Mouse (Mus musculus) brain, embryonic 14.5 days (tissue): ENCODE measurements at regions not wholly inside any gene's neighbourhood (a gene's known extent, or its start where the extent isn't known, plus 50 kb on each side); places are given as distances from the start of the nearest gene placed in this dataset.

Experiments used
- DNase-seq: peaks from one replicate; pipeline ENCODE4 v3.0.0-alpha.2; 2011; ENCODE audit warnings: low read depth
- CTCF ChIP-seq: fragments of 200-500 bp; IDR thresholded peaks from 2 replicates; pipeline ENCODE4 v1.5.1; 2012; ENCODE audit warnings: inconsistent platforms, mild to moderate bottlenecking, moderate library complexity, borderline replicate concordance; ENCODE audit not compliant: insufficient read depth, insufficient read length; ENCODE audit errors: extremely low read depth
- POLR2A ChIP-seq: fragments of 200-500 bp; IDR thresholded peaks from 2 replicates; pipeline ENCODE4 v1.6.1; 2012; ENCODE audit warnings: mild to moderate bottlenecking, inconsistent platforms, borderline replicate concordance; ENCODE audit not compliant: poor library complexity, insufficient read depth, insufficient read length, severe bottlenecking; ENCODE audit errors: extremely low read depth

GRCm38 (mm10) chr5:111908085-111908484 is 174.4 kb downstream of the Gm26897 start:
- TF ChIP-seq POLR2A (no peak), CTCF (no peak)

GRCm38 (mm10) chr5:111910514-111910913 is 176.8 kb downstream of the Gm26897 start:
- TF ChIP-seq CTCF (no peak), POLR2A (no peak)
- DNase-seq, result peak; percentile 73

More at GRCm38 (mm10) chr5:111908085-111908484, 174.4 kb downstream of the Gm26897 start:
- peak; percentile 93 for DNase-seq

- peak; percentile 86 for DNase-seq
- no peak for TF ChIP-seq CTCF
- no peak for TF ChIP-seq POLR2A
Observed at GRCm38 (mm10) chr5:111913354-111913753, 179.6 kb downstream of the Gm26897 start.

- DNase-seq, result peak; percentile 73
- TF ChIP-seq CTCF, result no peak
Observed at GRCm38 (mm10) chr5:111914296-111914695, 180.6 kb downstream of the Gm26897 start.

- TF ChIP-seq POLR2A (no peak), CTCF (no peak)
- DNase-seq, result peak; percentile 94
Observed at GRCm38 (mm10) chr5:111917643-111918252, 184.0 kb downstream of the Gm26897 start.

GRCm38 (mm10) chr5:111918888-111919287 is 185.2 kb downstream of the Gm26897 start:
- no peak for DNase-seq
- TF ChIP-seq POLR2A (no peak), CTCF (no peak)

GRCm38 (mm10) chr5:111922991-111923701 is 189.4 kb downstream of the Gm26897 start:
- no peak for TF ChIP-seq CTCF
- no peak for TF ChIP-seq POLR2A
- DNase-seq, result peak; percentile 94

- TF ChIP-seq POLR2A, result no peak
- no peak for TF ChIP-seq CTCF
Observed at GRCm38 (mm10) chr5:111925757-111926156, 192.0 kb downstream of the Gm26897 start.

GRCm38 (mm10) chr5:111929180-111929990 is 195.7 kb downstream of the Gm26897 start:
- no peak for DNase-seq
- no peak for TF ChIP-seq POLR2A
- TF ChIP-seq CTCF, result no peak

More at GRCm38 (mm10) chr5:111925757-111926156, 192.0 kb downstream of the Gm26897 start:
- peak; percentile 70 for DNase-seq

- TF ChIP-seq CTCF (no peak), POLR2A (no peak)
- no peak for DNase-seq
Observed at GRCm38 (mm10) chr5:111929991-111930339, 196.2 kb downstream of the Gm26897 start.

GRCm38 (mm10) chr5:111931733-111932132 is 198.0 kb downstream of the Gm26897 start:
- TF ChIP-seq CTCF, result peak; percentile 53; the same call in 1 of the 2 replicates
- TF ChIP-seq POLR2A, result no peak
- no peak for DNase-seq
